Mouse (Mus musculus) heart, adult 2 months (tissue): ENCODE measurements at regions not wholly inside any gene's neighbourhood (a gene's known extent, or its start where the extent isn't known, plus 50 kb on each side); places are given as distances from the start of the nearest gene placed in this dataset.

Source experiments
- CTCF ChIP-seq: fragments of 200-600 bp; IDR thresholded peaks from 2 replicates; pipeline ENCODE4 v1.8.1; 2022; ENCODE audit warnings: antibody characterized with exemption, mild to moderate bottlenecking, moderate library complexity
- EP300 ChIP-seq: fragments of 200-500 bp; IDR thresholded peaks from 2 replicates; pipeline ENCODE4 v1.6.1; 2011; ENCODE audit warnings: low read depth, low read length, control low read depth; ENCODE audit not compliant: insufficient read depth
- POLR2A ChIP-seq: fragments of 200-500 bp; IDR thresholded peaks from 2 replicates; pipeline ENCODE4 v1.6.1; 2011; ENCODE audit warnings: mild to moderate bottlenecking, low read depth, low read length, control low read depth; ENCODE audit not compliant: insufficient read depth

- no peak for TF ChIP-seq POLR2A
- TF ChIP-seq CTCF, result no peak
- no peak for TF ChIP-seq EP300
Observed at GRCm38 (mm10) chr14:74249263-74249878, 391.3 kb upstream of the Htr2a start.
